Mouse (Mus musculus) urinary bladder, postnatal 0 days (tissue): ENCODE data around the gene Rubcnl. TPM values are rescaled to one million over a fixed set of nuclear protein-coding genes. Genes with fewer than 3 reads are reported as not detected.

Experiments
- polyA plus RNA-seq: library from polyadenylated mRNA; unstranded; fragments of >200 nt; fragmentation: Nextera tagmentation; extraction: Ambion mirVana; gene quantifications from 2 replicates; pipeline ENCODE4 v1.2.1, GENCODE M21; 2015

Gene Rubcnl
- polyA plus RNA-seq, result 0.44 and 0.69 TPM in 2 replicates

DNA sequence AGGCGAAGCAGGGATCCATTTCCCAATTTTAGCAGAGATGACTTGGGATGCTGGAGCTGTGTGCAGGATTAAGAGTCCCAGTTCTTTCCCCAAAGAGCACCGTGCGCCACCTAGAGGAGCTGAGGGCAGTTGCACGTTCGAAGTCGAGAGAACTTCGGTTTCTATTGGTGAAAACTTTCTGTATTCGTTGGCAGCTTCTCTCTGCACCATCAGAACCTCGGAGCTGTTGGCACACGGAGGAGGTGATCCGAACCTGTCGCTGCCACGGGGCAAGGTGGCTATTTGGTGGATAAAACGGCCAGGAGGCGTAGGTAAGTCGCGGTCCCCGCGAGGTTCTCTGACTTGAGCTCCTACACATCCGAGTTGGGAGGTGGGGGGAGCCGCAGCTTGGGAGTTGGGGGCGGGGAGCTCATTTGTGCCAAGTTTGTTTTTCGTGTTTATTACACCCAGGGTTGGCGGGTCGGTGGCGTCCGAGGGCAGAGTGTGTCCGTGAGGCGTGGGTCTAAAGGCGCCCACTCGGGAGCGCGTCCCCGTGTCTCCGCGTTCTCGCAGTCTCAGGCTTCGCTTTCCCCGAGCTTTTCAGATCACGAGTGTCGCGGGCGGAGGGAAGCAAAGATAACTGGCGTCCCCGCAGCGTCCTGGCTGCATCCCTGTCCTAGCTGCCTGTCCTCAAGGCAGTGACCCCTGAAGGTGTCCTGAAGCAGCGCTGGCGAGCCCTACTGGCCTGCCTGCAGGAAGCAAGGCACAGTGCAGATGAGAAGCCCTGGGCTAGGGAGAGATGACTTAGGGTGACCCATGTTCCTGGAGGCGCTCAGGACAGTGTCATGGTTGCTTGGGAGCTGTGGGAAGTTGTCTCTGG, at the start of gene Rubcnl:
Gene Rubcnl, plus strand, starts transcription at position 172 of the 859 bp plus-strand sequence.

Other genes with a start within 250 kb of the Rubcnl start
- gene Lrch1, start 68.2 kb upstream of the Rubcnl start, polyA plus RNA-seq, result 15.7 and 20.0 TPM in 2 replicates
- not detected in 2 replicates for gene Lrrc63, start 114.9 kb downstream of the Rubcnl start, polyA plus RNA-seq
- 21.4 and 33.0 TPM in 2 replicates for gene Lcp1, start 115.1 kb downstream of the Rubcnl start, polyA plus RNA-seq
- gene Cpb2, start 226.3 kb downstream of the Rubcnl start, polyA plus RNA-seq, result 0.16 and 0.73 TPM in 2 replicates